Mouse (Mus musculus) ES-Bruce4 (cell line): ENCODE results near the gene Pdgfb.

ENCODE experiments used
- CTCF ChIP-seq: IDR thresholded peaks from one replicate; pipeline ENCODE4 v1.8.1; 2011; ENCODE audit warnings: low read depth, low read length
- POLR2A ChIP-seq: IDR thresholded peaks from one replicate; pipeline ENCODE4 v1.8.1; 2011; ENCODE audit warnings: low read length; ENCODE audit not compliant: insufficient read depth

- TF ChIP-seq CTCF (no peak), POLR2A (no peak)
Measured at GRCm38 (mm10) chr15:80026061-80026460, 11.3 kb upstream of the Pdgfb start.
